Mouse (Mus musculus) megakaryocyte, adult 5-6 weeks (primary cell): ENCODE results near the gene Hoxa4. TPM values are rescaled to one million over a fixed set of nuclear protein-coding genes. Genes with fewer than 3 reads are reported as not detected.

Experiments used
- ATAC-seq: 2 replicates; pipeline ENCODE4 v1.8.0; 2016; ENCODE audit warnings: mild to moderate bottlenecking, inconsistent platforms; ENCODE audit not compliant: poor library complexity, severe bottlenecking
- total RNA-seq, 2 experiments: library from RNA; stranded (forward) in 1 of 2; stranded (reverse) in 1 of 2; fragments of 153-499, 151-499 nt in 1 of 2; fragments of 221-1000, 200-1000 nt in 1 of 2; gene quantifications; 2 replicates each; pipeline versions ENCODE4 v1.2.3 to v1.2.4; 2015 to 2017

Gene Hoxa4
- total RNA-seq, 2 experiments from 2014 or later: 0.27 TPM; not detected in 1

DNA sequence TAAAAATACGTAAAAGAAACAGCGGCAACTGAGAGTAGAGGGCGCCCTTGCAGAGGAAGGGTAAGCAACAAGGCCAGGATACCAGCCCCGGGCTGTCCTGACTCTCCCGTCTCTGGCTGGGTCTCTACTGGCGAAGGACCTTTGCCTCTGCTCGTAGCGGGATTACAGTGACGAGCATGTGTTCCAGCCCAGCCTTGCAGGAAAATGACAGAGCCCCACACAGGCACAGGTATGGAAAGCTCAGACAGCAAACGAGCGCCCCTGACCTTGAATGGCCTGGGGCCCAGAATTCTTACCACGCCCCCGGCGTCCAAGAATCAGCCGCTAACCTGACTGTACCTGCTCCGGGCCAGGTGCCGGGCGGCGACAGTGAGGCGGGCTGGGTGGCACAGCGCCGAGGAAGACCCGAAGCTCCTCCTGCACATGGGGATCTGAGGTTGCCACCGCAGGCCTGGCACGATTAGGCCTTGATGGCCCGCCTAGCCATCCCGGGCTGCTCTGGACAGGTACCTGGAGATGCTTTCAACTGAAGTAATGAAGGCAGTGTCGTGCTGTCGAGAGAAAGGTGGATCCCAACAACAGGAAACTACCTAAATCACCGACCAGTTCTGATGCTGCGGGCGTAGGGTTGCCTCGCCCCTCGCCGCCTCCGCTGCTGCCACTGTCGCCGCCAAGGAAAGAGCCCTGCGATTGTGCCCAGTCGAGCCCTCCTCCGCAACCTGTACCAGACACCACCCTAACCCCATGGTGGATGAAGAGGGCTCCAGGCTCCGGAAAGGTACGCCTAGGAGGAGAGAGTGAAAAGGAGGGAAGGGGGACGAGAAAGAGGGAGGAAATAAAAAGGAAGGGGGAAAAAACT lies 38.2 kb upstream of the Hoxa4 start:
- ATAC-seq: no peak

DNA sequence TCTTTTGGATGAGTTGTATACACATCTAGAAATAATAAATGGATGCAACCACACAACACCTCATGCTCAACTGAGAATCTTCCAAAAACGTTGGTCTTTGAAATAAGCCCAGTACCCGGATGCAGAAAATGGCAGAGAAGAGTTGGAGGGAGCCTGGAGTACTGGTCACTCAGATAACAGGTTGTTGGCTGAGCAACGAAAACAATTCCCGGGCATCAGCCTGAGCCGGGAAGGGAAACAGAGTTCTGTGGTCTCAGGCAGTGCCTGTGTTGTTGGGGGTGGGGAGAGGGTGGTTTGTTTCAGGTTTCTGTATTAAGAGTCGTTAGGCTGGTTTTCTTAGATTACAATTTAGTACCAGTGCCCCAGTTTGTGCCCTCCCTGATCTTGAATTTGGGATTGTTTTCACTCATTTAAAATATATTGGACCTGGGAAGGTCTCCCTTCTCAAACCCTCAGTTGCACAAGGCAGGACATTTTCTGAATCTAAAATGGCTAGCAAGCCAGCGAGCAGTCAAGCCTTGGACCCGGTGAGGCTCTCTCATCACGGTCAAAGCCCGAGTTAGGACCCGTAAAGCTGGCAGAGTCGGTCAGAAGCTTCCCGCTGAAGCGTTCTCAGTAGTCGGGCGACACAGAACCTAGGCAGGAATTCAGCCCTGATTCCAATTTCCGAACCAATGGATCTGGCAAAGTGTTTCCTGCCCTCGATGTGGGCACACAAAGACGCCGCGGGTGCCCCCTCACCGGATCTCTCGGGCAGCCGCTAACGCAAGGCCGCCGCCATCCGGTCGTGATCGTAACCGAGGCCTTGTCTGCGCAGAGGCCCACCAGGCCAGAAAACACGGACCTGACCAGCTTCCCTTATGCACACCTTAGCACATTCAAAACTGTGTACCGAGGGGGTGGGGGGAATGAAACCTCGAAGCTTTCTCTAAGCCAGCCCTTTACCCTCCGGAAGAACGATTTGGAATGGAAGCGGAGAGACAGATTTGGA lies 37.2 kb upstream of the Hoxa4 start:
- ATAC-seq: 0 out of 2 replicates have a peak, but pooled peaks have one; percentile 17

GRCm38 (mm10) chr6:52227470-52228222 lies 36.1 kb upstream of the Hoxa4 start:
- ATAC-seq: no peak

GRCm38 (mm10) chr6:52226569-52227257 lies 35.2 kb upstream of the Hoxa4 start:
- ATAC-seq: no peak

DNA sequence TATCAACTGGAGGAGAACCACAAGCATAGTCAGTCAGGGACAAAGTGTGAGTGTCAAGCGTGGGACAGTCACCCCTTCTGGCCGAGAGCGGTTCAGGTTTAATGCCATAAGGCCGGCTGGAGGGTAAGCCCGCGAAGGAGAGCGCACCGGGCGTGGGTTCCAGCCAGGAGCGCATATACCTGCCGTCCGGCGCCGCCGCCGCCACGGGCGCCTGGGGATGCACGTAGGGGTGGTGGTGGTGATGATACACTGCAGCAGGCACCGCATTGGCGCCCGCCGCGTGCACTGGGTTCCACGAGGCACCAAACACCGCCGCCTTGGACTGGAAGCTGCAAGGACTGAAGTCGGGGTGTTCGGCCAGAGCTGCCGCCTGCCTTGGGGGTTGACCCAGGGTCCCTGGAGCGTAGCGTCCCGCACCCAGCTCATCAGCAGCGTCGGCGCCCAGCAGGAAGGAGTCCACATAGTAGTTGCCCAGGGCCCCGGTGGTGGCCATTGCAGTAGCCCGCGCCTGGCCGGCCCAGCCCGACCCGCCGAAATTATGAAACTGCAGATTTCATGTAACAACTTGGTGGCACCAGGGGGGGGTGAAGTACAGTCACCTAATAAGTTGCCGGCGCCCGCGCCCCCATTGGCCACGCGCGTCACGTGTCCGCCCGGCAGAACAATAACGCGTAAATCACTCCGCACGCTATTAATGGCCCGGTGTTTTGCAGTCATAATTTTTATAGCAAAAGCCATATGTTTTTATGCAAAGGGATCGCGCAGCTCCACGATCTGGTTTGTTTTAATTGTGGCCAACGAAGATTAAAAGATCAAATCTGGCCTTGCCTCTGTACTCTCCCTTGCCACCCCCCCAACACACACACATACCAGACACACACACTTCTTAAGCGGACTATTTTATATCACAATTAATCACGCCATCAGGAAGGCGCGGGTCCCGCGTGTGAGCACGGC lies 34.3 kb upstream of the Hoxa4 start:
- peak; percentile 23 for ATAC-seq

GRCm38 (mm10) chr6:52224895-52225611 lies 33.5 kb upstream of the Hoxa4 start:
- ATAC-seq: no peak

- no peak for ATAC-seq
These were observed 32.6 kb upstream of the Hoxa4 start for GRCm38 (mm10) chr6:52223939-52224760.

GRCm38 (mm10) chr6:52222729-52223128 lies 31.2 kb upstream of the Hoxa4 start:
- ATAC-seq: no peak

DNA sequence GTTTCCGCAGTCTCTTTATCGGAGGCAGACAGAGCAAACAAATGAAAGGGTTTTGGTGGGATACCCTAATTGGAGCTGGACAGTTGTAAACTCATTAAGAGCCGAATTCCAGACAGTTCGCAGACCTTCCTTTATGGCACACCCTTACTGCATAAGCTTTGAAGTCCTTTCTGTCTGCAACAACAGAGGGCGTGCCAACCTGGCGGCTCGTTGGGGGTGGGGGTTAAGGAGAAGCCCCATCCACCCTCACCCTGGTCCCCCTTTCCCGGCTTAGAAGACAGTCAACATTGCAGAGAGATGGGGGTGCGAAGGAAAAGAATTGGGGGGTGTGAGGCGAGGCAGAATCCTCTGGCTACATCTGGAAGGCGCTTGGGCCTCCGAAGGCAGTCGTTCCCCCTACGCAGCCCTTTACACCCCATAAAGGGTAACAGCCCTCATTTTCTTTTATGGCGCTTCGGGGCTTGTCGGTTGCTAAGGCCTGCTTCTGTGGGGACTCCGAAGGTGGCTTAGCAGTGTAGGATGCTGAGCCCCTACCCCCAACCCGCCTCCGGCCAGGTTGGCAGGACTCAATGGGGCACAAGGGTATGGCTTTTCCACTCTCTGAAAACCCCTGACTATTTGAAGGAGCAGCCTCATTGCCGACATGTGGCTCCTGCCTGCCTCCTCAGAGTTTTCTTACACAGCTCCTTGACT lies 30.6 kb upstream of the Hoxa4 start:
- no peak for ATAC-seq

DNA sequence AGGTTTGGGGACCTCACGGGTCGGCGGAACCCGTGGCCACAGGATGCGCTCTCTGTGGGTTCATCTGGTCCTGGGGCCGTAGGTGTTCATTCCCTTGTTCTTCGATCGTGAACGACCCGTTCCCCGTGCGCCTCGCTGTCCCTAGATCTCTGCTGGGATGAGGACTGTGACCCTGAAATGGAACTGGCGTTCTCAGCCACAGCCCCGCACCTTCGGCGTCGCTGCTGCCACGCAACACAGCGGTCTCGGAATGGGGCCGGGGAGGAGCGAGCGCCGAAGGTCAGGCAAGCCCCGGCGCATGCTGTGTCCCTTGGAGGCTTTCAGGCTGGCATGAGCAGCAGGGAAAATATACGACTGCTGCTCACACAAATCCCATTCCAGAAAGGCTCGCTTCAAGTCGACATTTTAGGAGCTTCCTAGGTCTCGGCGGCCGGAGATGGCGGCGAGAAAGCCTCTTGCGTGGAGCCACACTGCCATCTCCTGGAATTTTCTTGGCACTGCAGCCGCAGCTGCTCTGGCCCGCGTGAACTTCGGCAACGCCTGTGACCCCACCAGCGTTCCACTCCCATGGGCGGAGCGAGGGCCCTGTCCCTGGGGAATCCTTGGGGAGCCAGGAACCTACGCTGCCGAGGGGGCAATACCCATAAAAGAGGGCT lies 29.9 kb upstream of the Hoxa4 start, which contains the start of gene Hoxa7:
TSS of gene Hoxa7 (minus strand) at position 518 of the 656 bp plus-strand sequence.
- peak; percentile 82 for ATAC-seq

DNA sequence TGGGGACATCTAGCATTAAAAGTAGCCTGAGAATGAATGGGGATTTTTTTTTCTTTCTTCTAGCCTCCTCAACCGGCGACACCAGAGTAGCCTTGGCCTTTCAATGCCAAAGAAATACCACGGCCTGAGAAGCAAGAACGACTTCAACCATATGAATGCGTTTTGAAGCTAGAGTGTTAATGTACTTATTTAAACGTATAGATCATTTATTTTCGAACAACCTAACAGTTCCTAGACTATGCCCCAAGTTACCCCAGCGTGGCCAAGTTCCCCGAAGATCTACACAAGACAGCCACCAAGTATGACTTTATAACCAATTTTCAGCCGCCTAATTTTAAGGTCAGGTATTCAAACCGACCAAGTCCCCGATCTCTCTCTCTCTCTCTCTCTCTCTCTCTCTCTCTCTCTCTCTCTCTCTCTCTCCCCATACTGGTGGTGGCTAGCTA lies 29.3 kb upstream of the Hoxa4 start:
- no peak for ATAC-seq

- ATAC-seq: no peak
These were observed 28.7 kb upstream of the Hoxa4 start for GRCm38 (mm10) chr6:52220003-52220864.

- no peak for ATAC-seq
These were observed 27.8 kb upstream of the Hoxa4 start for GRCm38 (mm10) chr6:52219234-52219942.

DNA sequence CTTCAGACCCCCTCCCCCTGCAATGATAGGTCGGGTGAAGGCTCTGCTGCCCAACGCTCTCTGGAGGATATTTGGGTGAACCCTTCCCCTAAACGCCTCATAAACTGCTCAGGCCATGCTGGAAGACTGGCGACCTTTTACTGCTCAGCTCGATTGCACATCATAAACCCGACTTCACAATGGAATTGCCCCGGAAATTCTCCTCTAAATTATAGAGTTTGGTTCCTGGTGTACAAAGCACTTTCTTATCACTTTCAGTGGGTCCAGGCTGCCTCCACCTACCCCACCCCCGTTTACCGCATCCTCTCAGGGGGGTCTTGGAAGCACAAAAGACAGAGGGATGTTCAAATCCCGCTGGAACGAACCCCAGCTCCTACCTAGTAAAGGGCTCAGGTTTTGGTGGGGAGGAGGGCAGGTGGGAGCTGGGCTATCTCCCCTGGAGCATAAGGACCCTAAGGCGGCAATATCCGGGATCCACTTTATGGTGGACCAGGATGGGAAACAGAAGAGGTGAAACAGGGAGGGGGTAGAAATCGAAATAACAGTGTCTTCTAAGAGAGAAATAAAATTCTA lies 27.2 kb upstream of the Hoxa4 start:
- ATAC-seq: no peak
